Mouse (Mus musculus): ENCODE measurements around the gene Pik3r4. TPM values are rescaled to one million over a fixed set of nuclear protein-coding genes. Genes with fewer than 3 reads are reported as not detected.

Gene Pik3r4
- polyA plus RNA-seq, 1 experiment, result 8.6 TPM

DNA sequence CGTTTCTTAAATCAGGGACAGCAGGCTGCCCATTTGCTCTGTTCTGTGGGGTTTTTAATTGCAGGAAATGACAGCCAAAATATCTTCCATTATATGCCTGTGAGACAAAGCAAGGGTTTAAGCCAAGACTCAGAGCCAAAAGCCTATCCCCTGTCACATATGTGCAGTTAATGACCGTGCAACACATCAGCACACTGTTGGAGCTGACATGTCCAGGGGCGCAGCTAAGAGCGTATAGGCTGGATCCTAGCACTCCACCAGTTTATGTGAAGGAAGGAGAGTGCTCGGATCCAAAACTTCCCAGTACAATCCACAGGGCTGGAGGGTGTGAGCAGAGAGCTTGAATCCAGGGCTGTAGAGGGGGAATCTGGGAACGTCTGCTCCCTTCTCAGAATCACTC, 57.9 kb downstream of the Pik3r4 start:
- Histone ChIP-seq H3K4me3 (ENCODE audit: control insufficient read depth, low read depth, low read length) (no peak overlapping the region), H3K27ac (ENCODE audit: control insufficient read depth, insufficient read depth, low read depth, low read length) (no peak overlapping the region), H3K36me3 (ENCODE audit: control insufficient read depth, insufficient read depth, low read length) (no peaks in the 10 kb centered on the region), H3K4me1 (ENCODE audit: control insufficient read depth, insufficient read depth, low read length) (peaks cover 5% of the 10 kb centered on the region; the same call in 1 of the 2 replicates), H3K27me3 (ENCODE audit: control insufficient read depth, insufficient read depth, low read length) (no peaks in the 10 kb centered on the region)
- TF ChIP-seq CTCF (IDR thresholded peaks at IDR 0.05; ENCODE audit: control insufficient read depth, insufficient read depth, insufficient replicate concordance, low read depth, low read length) (no peak), POLR2A (IDR thresholded peaks at IDR 0.05; ENCODE audit: control insufficient read depth, low read depth, low read length) (no peak)

DNA sequence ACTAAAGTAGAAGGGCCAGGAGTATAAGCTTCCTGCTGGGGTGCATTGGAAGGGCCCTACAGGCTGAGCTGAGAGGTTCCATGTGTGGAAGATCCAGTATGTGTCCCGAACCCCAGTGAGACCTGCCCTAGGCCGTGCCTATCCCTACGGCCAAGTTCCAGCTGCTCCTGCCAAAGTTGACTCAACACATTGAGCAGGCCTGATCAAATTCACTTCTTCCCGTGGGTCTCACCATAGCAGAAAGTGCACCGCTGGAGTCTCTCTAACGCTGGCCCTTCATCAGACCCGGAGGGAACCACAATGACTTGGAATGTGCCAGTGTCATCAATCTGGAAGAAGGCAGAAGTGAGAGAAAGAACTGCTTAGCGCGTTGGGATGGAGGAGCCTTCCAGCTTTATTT, 59.2 kb downstream of the Pik3r4 start:
- no peaks in the 10 kb centered on the region for H3K36me3 ChIP-seq (ENCODE audit: control insufficient read depth, insufficient read depth, low read length)
- H3K4me3 ChIP-seq (ENCODE audit: control insufficient read depth, low read depth, low read length), result no peak overlapping the region
- H3K27ac ChIP-seq (ENCODE audit: control insufficient read depth, insufficient read depth, low read depth, low read length), result no peak overlapping the region
- no peak for TF ChIP-seq CTCF (IDR thresholded peaks at IDR 0.05; ENCODE audit: control insufficient read depth, insufficient read depth, insufficient replicate concordance, low read depth, low read length)
- TF ChIP-seq POLR2A (IDR thresholded peaks at IDR 0.05; ENCODE audit: control insufficient read depth, low read depth, low read length), result no peak
- H3K27me3 ChIP-seq (ENCODE audit: control insufficient read depth, insufficient read depth, low read length), result no peaks in the 10 kb centered on the region
- H3K4me1 ChIP-seq (ENCODE audit: control insufficient read depth, insufficient read depth, low read length), result peaks cover 5% of the 10 kb centered on the region; the same call in 1 of the 2 replicates

DNA sequence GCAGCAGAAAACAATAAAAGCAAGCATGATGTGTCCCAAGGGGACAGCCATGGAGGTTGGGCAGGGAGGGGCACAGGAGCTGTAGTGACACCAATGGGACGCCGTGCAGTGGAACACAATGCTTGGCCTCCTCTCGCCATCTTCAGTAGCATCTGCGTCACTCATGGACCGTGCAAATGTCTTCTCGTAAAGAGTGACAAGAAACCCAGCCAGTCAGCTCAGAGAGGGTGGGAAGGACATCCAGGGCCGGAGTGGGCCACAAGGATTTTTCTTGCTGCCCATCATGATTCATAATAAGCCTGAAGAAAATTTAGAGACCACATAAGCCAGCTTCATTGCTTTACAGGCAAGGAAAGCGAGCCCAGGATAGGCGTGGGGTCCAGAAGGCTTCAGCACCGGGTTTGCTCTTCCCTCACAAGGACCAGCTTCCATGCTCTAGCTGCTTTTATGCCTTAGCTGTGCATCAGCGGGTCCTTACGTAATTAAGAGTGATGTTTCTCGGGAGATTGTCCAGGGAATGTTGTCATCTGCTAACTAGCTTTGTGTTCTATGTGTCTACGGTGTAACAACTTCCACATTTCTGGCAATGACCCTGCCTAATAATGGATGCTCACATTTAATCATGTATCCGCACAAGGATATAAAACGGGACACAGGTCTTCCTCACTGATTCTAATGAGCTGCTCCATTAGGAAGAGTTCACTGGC, 61.6 kb downstream of the Pik3r4 start:
- no peak overlapping the region for H3K27ac ChIP-seq (ENCODE audit: control insufficient read depth, insufficient read depth, low read depth, low read length)
- no peaks in the 10 kb centered on the region for H3K4me1 ChIP-seq (ENCODE audit: control insufficient read depth, insufficient read depth, low read length)
- no peaks in the 10 kb centered on the region for H3K36me3 ChIP-seq (ENCODE audit: control insufficient read depth, insufficient read depth, low read length)
- H3K27me3 ChIP-seq (ENCODE audit: control insufficient read depth, insufficient read depth, low read length), result no peaks in the 10 kb centered on the region
- TF ChIP-seq POLR2A (IDR thresholded peaks at IDR 0.05; ENCODE audit: control insufficient read depth, low read depth, low read length) (no peak), CTCF (IDR thresholded peaks at IDR 0.05; ENCODE audit: control insufficient read depth, insufficient read depth, insufficient replicate concordance, low read depth, low read length) (no peak)
- H3K4me3 ChIP-seq (ENCODE audit: control insufficient read depth, low read depth, low read length), result no peak overlapping the region

DNA sequence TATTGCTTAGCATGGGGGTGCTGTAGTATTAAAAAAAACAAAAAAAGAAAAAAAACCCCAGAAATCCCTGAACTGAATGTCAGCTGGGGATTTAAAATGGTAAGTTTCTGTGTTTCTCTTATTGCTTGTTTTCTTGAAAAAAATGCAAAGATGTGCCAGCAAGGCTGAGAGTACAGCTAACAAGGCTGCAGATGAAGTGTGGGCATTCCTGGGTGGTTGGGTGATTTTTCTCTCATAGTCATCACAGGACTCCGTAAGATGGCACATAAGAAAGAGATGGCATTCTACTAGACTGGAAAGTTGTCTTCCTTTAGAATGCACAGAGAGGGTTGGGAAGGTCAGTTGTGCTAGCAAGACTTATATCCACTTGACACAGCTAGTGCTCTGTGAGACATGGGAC, 62.2 kb downstream of the Pik3r4 start:
- H3K27me3 ChIP-seq (ENCODE audit: control insufficient read depth, insufficient read depth, low read length), result no peaks in the 10 kb centered on the region
- no peak overlapping the region for H3K4me3 ChIP-seq (ENCODE audit: control insufficient read depth, low read depth, low read length)
- H3K36me3 ChIP-seq (ENCODE audit: control insufficient read depth, insufficient read depth, low read length), result no peaks in the 10 kb centered on the region
- no peak overlapping the region for H3K27ac ChIP-seq (ENCODE audit: control insufficient read depth, insufficient read depth, low read depth, low read length)
- TF ChIP-seq POLR2A (IDR thresholded peaks at IDR 0.05; ENCODE audit: control insufficient read depth, low read depth, low read length), result no peak
- TF ChIP-seq CTCF (IDR thresholded peaks at IDR 0.05; ENCODE audit: control insufficient read depth, insufficient read depth, insufficient replicate concordance, low read depth, low read length), result no peak
- H3K4me1 ChIP-seq (ENCODE audit: control insufficient read depth, insufficient read depth, low read length), result no peaks in the 10 kb centered on the region

DNA sequence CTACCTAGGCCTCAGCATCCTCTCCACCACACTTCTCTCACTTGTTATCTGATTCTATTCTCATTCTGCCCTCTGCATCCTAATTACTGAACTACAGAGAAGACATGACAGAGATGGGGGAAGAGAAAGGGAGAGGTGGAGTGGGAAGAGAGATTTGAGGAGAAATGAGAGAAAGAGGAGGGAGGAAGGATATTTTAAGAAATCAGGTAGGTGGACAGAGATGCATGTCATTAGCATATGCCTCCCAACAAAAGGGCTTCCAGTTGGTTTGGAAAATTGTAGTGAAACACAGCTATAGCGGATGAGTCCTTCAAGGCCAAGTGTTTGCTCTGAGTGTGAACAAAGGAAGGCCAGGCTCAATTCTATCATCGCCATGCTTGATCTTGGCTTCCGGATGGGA, 69.3 kb downstream of the Pik3r4 start:
- Histone ChIP-seq H3K27ac (ENCODE audit: control insufficient read depth, insufficient read depth, low read depth, low read length) (no peak overlapping the region), H3K36me3 (ENCODE audit: control insufficient read depth, insufficient read depth, low read length) (no peaks in the 10 kb centered on the region), H3K27me3 (ENCODE audit: control insufficient read depth, insufficient read depth, low read length) (no peaks in the 10 kb centered on the region), H3K4me3 (ENCODE audit: control insufficient read depth, low read depth, low read length) (no peak overlapping the region), H3K4me1 (ENCODE audit: control insufficient read depth, insufficient read depth, low read length) (no peaks in the 10 kb centered on the region)
- TF ChIP-seq POLR2A (IDR thresholded peaks at IDR 0.05; ENCODE audit: control insufficient read depth, low read depth, low read length) (no peak), CTCF (IDR thresholded peaks at IDR 0.05; ENCODE audit: control insufficient read depth, insufficient read depth, insufficient replicate concordance, low read depth, low read length) (no peak)

DNA sequence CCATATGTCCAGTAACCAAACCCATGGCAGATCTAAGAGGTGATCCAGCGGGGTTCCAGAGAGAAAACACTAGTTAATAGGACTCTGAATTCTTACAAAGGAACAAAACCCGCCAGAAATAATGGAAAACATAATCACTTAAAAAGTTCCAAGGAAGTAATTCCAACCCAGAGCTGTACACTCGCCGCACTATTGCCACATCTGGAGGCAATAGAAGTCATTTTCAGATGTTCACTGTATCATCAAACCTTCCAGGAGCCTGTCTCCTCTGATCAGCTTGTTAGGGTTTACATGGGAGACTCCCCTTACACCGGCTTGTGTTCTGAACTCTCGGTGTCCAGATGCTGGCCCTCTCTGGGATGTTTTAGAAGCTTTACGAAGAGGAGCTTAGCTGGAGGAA, 76.6 kb downstream of the Pik3r4 start:
- no peaks in the 10 kb centered on the region for H3K4me1 ChIP-seq (ENCODE audit: control insufficient read depth, insufficient read depth, low read length)
- no peak for TF ChIP-seq CTCF (IDR thresholded peaks at IDR 0.05; ENCODE audit: control insufficient read depth, insufficient read depth, insufficient replicate concordance, low read depth, low read length)
- no peak for TF ChIP-seq POLR2A (IDR thresholded peaks at IDR 0.05; ENCODE audit: control insufficient read depth, low read depth, low read length)
- H3K27ac ChIP-seq (ENCODE audit: control insufficient read depth, insufficient read depth, low read depth, low read length), result no peak overlapping the region
- H3K4me3 ChIP-seq (ENCODE audit: control insufficient read depth, low read depth, low read length), result no peak overlapping the region
- H3K27me3 ChIP-seq (ENCODE audit: control insufficient read depth, insufficient read depth, low read length), result no peaks in the 10 kb centered on the region
- no peaks in the 10 kb centered on the region for H3K36me3 ChIP-seq (ENCODE audit: control insufficient read depth, insufficient read depth, low read length)

DNA sequence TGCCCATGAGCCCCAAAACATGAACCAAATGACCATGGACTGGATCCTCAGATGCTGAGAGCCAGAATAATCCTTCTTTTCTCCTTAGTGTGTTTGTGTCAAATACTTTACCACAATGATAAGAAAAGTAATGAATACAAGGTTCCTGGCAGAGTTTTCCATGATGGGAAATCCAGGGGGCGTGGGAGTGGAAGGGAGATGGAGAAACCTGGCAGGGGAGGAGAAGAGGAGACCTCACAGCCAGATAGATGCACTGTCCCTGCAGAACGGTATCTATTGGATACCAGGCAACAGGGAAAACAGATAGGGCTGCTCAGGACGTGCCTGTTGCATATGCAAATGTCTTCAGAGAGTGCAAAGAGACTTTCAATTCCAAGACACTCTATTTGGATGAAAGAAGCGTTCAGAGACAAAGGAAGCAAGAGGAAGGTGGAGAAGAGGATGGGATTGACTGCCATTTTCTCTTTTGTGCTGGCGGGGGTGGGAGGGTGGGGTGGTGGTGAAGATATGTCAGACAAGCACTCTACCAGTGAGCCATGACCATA, 77.1 kb downstream of the Pik3r4 start:
- no peaks in the 10 kb centered on the region for H3K27me3 ChIP-seq (ENCODE audit: control insufficient read depth, insufficient read depth, low read length)
- H3K36me3 ChIP-seq (ENCODE audit: control insufficient read depth, insufficient read depth, low read length), result no peaks in the 10 kb centered on the region
- no peak overlapping the region for H3K27ac ChIP-seq (ENCODE audit: control insufficient read depth, insufficient read depth, low read depth, low read length)
- H3K4me3 ChIP-seq (ENCODE audit: control insufficient read depth, low read depth, low read length), result no peak overlapping the region
- no peak for TF ChIP-seq CTCF (IDR thresholded peaks at IDR 0.05; ENCODE audit: control insufficient read depth, insufficient read depth, insufficient replicate concordance, low read depth, low read length)
- TF ChIP-seq POLR2A (IDR thresholded peaks at IDR 0.05; ENCODE audit: control insufficient read depth, low read depth, low read length), result no peak
- no peaks in the 10 kb centered on the region for H3K4me1 ChIP-seq (ENCODE audit: control insufficient read depth, insufficient read depth, low read length)
